Mouse (Mus musculus) frontal cortex, postnatal 25 days (tissue): Measurements from ENCODE around the gene Jarid2.

Experiments used
- DNase-seq, 2 experiments: peaks; one replicate each; pipeline ENCODE4 v3.0.0; 2022; ENCODE audit warnings: low spot score in 2 of 2

Jarid2 gene

DNA sequence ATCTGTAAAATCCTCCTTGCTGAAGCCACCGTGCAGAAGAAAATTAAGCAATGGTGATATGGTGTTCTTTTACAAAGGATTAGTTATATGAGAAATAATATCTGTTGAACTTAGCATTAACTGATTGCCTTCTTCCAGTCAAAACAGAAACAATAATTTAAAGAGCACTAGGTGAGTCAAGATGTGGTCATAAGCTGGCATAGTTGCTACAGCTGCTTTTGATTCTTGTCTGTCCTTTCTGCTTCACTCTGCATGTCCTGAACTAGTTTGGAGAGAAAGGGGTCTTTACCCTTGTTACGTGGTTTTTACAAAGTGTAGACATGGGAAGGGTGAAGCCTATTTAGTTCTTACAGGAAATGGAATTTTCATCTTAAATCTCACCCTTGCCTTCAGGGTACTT lies 51.9 kb downstream of the Jarid2 start:
- no peak for DNase-seq

DNA sequence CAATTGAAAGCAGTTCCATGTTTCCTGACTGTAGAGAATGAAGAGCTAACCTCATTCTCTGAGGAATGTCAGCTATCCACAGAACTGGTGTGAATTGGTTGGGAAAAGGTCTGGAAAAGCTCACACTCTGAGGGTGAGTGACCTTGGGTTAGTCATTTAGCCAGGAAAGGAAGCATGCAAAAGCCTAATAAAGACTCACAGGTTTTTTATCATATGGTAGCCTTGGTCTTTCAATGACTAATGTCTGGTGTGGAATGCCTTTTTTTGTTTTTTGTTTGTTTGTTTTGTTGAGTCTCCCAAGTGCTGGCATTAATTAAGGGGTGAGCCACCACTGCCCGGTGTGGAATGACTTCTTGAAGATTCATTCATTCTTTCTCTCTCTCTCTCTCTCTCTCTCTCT lies 55.3 kb downstream of the Jarid2 start:
- no peak for DNase-seq

DNA sequence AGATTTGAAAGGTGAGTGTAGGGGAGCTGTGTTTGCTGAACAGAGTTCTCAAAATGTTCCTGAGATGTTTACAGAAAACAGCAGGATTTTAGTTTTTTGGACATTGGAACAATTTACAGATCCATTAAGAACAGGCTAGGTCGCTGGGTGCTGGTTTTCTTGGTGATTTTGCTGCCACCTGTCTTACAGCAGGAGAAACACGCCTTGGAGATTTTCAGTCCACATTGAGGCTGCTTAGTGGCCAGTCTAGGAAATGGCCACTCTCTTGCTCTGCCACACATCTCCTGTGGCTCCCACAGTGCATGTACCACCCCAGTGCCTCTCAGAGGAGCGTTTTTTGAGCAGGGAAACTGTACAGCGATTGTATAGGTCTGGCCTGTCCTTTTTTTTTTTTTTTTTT lies 57.0 kb downstream of the Jarid2 start:
- peak in 1 of 2 experiments; percentile 18 for DNase-seq

DNA sequence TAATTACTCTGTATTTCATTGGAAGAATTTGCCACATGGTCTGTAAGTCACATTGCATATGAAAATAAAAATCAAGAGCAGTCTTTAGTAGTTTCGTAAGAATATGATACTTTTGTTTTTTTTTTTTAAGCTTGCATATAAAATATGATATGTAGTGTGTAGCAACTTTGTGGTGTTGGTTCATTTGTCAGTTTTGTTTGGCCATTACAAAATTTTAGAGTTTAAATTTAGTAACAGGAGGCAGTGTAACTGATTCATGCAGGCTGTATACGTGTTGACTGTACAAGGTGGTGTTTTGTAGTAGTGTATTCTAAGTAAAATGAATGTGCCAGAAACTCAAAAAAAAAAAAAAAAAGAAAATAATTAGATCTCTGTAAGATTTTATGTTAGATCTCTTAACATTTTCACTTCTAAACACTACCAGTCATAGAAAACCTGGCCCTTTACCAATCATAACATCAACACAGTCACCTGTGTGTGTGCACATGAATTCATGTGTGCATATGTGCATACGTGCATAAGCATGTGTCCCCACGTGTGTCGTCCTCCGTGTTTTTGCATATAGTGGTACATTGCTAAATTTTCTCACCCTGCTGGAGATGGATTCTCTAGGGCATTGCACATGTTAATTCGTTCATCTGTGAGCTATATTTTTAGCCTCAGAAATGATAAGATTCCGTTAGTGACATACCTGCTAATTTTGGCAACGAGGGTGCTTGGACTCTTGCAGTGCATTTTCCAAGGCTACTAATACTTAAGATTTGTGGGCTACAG lies 59.3 kb downstream of the Jarid2 start:
- DNase-seq = no peak

DNA sequence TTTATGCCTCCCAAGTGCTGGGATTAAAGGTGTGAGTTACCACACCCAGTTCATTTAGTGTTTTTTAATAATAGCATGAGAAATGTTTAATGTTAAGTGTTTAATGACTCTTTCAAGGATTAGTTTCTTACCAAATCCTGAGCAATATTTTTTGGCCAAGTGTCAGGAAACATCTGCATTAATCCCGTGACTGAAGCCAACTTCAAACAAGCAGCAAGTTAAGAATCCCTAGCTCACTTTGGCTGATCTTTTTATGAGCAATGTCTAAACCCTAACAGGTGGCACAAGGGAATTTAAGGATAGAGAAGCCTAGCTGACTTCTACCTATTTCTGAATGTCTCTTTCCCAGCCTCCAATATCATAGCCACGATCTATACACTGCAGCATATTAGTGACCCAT lies 60.7 kb downstream of the Jarid2 start:
- DNase-seq = no peak

DNA sequence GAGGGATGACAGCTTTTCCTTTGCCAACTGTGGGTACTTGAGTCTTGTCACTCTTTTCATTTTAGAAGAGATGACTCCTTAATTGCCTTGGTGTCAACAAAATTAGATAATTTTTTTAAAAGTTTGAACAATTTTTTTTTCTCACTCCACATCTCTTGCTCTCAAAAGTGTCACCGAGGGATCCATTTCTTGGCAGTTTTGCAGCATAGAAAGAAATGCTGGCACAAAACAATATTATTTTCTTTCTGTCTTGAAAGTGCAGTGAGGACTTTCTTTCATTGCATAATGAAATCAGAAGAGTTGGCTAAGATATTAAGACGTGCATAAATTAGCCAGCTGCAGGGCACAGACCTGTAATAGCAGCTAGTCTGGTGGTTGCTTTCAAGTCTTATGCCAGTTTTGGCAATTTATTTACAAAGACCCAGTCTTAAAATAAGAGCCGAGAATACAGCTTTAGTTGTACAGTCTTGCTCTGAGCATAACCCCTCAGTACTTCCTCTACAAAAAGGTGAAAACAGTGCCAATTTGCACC lies 63.2 kb downstream of the Jarid2 start:
- no peak for DNase-seq

DNA sequence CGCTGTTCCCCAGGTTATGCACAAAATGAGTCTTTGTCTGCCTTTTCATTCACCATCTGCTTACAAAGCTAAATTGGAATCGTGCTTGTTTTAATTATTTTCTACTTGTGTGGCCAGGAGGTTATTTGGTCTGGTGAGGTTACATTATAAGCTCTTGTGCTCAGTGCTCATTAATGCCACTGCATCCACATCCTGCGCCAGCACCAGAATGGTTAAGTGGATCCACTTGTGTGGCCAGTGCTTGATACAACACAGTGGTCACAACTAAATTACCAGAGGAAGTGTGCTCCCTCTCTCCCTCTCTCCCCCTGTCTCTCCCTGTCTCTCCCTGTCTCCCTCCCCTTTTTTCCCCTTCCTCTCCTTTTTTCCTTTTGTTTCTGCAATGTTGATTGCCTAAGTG lies 66.6 kb downstream of the Jarid2 start:
- DNase-seq = no peak

DNA sequence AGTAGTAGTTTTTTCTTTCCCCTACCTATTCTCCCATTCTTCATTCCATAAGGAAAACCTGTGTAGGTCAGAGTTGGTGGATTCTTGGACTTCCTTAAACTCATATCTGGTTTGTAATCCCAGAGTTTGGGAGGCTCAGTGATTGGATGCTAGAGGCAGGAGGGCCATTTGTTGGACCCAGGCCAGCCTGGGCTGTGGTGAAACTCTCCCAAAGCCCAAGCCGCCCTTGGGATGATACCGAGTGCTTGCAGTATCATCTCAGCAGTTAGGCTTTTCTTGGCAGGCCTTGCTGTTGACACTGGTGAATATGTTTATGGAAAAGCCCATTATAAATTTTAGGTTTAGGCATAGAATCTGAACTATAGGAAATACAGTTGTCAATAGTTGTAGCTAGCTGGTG lies 67.5 kb downstream of the Jarid2 start:
- DNase-seq = no peak

DNA sequence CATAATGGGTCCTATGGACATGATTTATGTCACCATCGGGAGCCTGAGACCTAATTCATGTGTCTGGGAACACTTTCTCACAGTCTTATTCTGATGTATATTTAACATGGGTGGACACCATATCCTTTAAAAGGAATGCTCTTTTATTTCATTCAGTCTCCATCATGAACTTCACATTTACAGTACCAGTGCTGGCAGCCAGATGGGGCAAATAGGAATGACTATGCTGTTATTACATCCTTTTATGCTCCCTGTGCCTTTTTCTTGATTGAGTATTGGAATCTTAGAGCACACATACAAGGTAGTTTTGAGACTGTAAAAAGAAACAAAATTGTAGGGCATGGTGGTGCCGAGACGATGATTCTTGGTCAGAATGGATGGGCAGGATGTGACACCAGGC lies 69.0 kb downstream of the Jarid2 start:
- no peak for DNase-seq

DNA sequence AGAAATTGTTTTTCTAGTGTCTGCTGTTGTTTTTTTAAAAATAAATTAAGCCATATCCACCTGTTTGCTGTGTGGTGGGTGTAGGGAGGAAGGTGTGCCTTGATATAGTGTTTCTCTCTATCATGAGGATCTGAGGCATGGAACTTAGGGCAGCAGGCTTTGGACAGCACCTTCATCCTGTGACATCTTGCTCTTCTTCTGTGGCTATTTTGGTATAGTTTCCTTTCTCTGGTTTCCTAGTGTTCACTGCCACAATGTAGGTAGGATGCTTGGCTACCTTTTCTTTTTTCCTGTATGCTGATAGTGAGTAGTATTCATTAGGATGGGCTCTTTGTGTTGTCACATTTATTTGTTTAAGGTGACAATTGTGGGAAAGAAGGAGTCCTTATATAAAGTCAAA lies 69.9 kb downstream of the Jarid2 start:
- no peak for DNase-seq

DNA sequence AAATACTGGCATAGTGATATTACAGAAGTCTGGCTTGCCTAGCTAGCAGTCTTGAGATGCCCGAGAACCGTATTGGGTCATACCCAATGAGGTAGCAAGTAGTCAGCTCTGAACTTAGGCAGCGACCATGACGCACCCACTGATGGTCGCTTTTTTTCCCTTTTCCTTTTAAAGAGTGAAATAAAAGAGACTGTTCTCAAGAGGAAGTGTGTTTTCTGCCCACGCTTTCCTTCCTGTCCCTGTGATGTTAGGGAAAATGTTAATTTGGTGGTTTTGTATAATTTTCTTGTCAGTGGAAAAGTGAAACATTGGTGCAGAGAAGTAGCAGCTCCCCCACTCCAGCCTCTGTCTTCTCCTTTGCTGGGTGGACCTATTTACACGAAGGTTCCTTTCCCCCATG lies 70.8 kb downstream of the Jarid2 start:
- no peak for DNase-seq

DNA sequence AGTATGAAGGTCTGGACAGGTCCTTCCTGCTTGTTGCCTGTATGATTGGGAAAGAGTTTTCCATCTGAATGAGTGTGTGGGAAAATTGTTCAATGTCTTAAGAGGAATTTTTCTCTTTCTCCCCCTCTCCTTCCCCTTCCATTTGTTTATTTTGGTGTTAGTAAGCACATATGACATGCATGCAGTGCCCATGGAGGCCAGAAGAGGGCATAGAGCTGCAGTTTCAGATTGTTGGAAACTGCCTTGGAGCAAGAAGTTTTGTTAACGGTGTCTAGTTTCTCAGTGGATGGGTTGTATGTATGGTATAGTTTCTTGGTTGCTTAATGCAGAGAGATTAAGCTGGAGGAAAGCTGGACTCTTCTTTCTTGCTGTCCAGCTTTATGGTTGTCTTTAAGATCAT lies 75.6 kb downstream of the Jarid2 start:
- no peak for DNase-seq

DNA sequence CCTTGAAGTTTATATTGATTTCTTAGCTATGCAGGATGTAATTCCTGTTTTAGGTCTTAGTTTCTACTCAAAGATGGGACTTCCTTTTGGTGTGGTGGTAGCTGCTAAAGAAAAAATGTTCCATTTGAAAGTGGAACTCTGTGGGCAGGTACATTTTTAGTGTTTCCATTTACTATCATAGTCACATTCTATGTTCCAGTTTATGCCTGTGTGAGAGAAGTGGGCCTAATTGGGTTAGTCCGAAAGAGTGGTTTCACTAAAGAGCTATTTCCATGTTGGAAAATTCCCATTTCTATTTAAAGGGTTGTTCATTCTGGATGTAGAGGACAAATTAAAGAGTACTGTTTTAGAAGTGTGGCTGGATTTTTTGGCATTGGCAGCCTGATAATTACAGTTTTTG lies 79.0 kb downstream of the Jarid2 start:
- DNase-seq = no peak

DNA sequence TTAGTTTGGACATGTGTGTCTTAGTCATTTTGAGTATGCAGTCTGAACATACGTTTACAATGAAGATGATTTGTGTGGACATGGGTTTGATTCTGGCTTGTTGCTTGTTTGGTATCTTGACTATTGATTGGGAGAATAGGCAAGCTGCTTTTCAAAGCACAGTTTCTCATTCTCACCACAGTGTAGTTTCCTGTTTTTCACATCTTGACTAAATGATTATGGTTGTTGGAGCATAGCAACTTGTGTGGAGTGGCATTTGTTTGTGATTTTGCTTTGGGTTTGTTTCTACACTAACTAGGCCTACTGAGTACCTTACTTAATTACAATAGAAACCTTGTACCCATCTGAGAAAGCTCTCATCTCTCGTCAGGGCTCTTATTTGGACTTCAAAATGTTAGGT lies 81.7 kb downstream of the Jarid2 start:
- DNase-seq = no peak

DNA sequence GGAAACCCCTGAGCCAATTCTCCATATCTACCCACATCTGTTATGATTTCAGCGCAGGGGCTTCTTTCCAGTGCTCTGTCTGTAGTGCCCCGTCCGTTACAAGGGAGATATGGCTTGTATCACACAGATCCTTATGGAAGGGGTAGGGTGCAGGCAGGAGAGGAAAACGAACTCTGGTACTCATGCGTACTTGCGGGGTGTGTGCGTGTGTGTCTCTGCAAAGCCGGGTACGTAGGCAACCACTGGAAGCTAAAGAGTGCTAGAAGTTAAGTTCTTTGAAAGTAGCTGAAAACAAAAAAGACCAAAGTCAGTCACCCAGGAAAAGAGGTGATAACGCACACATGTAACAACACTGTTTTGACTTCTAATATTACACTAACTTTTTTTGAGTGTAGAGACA lies 82.3 kb downstream of the Jarid2 start:
- no peak for DNase-seq

DNA sequence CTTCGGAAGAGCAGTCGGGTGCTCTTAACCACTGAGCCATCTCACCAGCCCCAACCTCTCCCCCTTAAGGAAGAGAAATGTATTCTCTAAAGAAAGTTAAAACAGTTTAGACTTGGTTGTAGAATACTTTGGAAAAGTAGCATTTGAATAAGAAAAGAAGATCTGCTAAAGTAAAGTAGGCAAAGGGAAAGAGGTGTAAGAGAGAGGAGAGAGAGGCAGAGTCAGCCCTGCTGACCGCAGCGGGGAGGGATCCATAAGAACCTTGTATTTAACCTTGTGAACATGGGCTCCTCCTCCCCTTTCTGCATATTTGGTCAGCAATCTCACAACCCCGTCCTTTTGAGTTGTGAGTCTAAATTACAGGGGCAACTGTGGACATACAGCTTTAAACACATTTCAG lies 83.1 kb downstream of the Jarid2 start:
- DNase-seq = no peak

DNA sequence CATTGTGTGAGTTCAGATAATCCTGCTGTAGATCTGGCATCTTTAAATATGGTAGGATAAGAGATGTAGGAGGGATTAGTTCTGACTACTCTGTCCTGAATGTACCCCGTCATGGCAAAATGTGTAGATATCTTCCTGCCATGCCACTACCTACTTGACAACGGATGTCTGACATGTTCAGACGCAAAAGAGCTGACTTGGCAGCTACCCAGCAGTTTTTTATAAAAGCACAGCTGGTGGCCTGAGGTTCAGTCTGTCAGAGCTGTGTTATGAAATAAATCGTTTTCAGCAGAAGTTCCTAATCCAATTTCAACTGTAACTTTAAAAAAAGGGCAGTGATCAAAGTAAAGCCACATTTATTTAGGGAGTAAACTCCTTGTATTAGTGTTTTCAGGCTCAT lies 90.1 kb downstream of the Jarid2 start:
- no peak for DNase-seq

DNA sequence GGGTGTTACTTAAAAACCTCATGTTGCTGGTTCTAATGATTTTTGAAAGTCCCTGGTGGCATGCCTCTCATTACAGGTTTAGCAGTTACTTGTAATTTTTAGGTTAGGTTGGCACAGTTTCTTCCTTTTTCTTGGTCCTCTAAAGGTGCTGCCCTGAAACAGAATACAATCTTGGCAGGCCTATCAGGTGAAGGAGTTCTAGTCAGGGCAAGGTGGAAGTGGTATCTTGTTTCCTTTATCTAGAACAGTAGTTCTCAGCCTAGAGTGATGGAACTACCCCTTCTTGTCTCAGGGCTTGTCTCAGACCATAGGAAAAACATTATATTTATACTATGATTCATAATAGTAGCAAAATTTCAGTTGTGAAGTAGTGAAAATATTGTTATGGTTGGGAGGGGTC lies 93.3 kb downstream of the Jarid2 start:
- no peak for DNase-seq

DNA sequence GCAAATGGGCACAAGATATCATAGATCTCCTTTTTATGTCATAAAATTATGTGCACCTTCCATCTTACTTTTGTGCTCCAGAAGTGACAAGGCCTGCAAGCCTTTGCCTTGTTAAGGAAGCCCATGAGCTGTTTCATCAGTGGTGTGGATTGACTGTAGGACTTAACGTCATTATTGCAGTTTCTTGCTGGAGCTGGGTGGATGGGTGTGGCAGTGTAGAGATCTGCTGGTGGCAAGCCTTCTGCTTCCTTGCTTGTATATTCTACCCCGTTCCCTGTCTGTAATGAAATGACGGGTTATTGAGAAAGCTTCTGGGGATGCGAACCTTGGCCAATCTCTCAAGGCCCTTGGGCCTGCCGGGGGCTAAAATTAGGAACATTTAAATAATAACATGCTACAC lies 99.6 kb downstream of the Jarid2 start:
- DNase-seq = no peak

DNA sequence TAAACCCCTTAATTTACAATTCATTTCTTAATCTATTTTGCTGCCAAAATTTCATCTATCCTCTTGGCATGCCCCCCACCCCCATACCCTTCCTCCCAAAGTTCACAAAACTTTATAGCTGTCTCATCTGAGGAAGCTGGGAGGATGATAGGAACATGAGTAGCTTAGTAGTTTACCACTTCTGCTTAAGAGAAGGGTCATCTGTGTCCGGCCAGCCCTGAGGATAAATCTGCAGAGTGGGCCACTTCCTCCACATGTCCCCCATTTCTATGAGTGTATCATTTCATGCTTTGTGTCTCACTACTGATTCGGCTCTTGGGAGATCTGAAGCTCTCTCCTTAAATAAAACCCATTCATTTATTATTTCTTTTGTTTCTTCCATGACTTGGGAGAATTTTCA lies 102.8 kb downstream of the Jarid2 start:
- DNase-seq = no peak

DNA sequence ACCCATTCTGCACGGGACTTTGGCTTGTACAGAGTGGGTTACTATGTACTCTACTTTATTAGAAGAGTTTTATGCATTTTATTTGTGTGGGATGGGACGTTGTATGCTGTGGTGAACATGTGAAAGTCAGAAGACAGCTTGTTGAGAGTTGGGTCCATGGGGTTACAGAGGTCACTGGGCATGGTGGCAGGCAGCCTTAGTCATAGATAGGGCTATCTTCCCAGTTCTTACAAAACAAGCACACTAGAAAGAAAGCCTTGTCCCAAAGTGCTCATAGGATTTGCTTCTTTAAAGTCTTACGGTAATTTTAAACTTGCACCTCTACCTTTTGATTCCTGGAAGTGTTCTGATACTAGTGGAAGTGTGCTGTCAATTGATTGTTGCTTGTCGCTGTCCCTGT lies 103.6 kb downstream of the Jarid2 start:
- DNase-seq = no peak

DNA sequence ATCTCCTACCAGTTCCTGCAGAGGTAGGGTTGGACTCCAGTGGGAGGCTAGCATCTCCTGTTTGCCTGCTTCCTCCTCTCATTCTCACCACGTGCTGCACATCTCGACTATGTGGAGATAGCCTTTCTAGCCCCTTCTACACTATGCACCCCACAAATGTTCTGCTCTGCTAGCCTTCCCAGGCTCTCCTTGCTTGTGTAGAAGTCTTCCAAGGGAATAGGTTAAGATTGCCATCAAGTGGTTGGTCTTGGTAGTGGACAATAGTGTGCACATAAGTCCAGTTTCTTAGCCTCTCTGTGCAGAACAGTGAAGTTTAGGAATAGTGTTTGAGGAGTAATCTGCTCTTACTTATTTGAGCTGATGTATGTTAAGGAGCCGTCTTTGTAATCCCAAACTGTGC lies 104.1 kb downstream of the Jarid2 start:
- DNase-seq = peak in 1 of 2 experiments; percentile 19

DNA sequence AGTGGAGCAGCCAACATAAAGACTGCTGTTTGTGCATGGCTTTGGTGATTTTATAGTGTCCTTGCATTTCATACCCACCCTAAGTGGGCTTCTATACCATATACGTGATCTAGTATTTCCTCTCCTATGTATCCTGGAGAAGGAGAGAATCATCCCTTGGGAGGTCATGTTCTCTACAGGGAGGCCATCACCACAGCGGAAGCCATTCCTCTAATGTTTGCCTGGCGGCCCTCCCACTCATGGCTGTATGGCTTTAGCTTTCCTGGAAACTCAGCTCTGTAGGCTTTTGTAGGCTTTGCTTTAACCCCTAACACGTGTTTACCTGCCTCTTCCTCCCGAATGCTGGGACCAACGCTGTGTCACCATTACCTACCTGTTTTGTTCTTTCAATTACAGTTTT lies 108.2 kb downstream of the Jarid2 start:
- DNase-seq = no peak
